Mouse (Mus musculus) forebrain, embryonic 11.5 days (tissue): Measurements from ENCODE around the gene Dnaaf5. TPM values are rescaled to one million over a fixed set of nuclear protein-coding genes. Genes with fewer than 3 reads are reported as not detected.

Experiments used
- ATAC-seq: fragments of 200-750 bp; cut with Nextera tagmentation; replicated peaks from 2 replicates; pipeline ENCODE4 v1.8.0; 2017; ENCODE audit warnings: moderate TSS enrichment; ENCODE audit not compliant: low FRiP score
- DNase-seq: peaks from one replicate; pipeline ENCODE4 v3.0.0-alpha.2; 2017; ENCODE audit warnings: low spot score
- H3K27ac ChIP-seq: fragments of 300-500 bp; sonication (generic); 2 replicates; pipeline ENCODE4 v1.5.1; 2014; ENCODE audit warnings: low read depth, low read length
- H3K27me3 ChIP-seq: fragments of 300-500 bp; sonication (generic); 2 replicates; pipeline ENCODE4 v1.6.1; 2014; ENCODE audit warnings: mild to moderate bottlenecking, low read length, mixed read lengths; ENCODE audit not compliant: control insufficient read depth, insufficient read depth
- H3K36me3 ChIP-seq: fragments of 300-500 bp; sonication (generic); 2 replicates; pipeline ENCODE4 v1.6.1; 2014; ENCODE audit warnings: mild to moderate bottlenecking, low read length, moderate library complexity, mixed read lengths; ENCODE audit not compliant: control insufficient read depth, insufficient read depth
- H3K4me1 ChIP-seq: fragments of 300-500 bp; sonication (generic); replicated peaks from 2 replicates; pipeline ENCODE4 v1.6.1; 2014; ENCODE audit warnings: low read length, mixed read lengths; ENCODE audit not compliant: control insufficient read depth, insufficient read depth
- H3K4me2 ChIP-seq: fragments of 300-500 bp; sonication (generic); 2 replicates; pipeline ENCODE4 v1.6.1; 2014; ENCODE audit warnings: low read depth, mild to moderate bottlenecking, low read length, moderate library complexity, mixed read lengths; ENCODE audit not compliant: severe bottlenecking
- H3K4me3 ChIP-seq: fragments of 300-500 bp; sonication (generic); 2 replicates; pipeline ENCODE4 v1.5.1; 2014; ENCODE audit warnings: low read depth, low read length
- H3K9ac ChIP-seq: fragments of 300-500 bp; sonication (generic); 2 replicates; pipeline ENCODE4 v1.6.1; 2014; ENCODE audit warnings: low read length
- H3K9me3 ChIP-seq: fragments of 300-500 bp; sonication (generic); 2 replicates; pipeline ENCODE4 v1.6.1; 2016; ENCODE audit warnings: low read length, mixed read lengths; ENCODE audit not compliant: control insufficient read depth
- WGBS: fragments of 180-500 bp; shearing (Covaris S2); extraction: QIAGEN DNeasy Blood & Tissue Kit; methylation state at CpG from one replicate; pipeline ENCODE4 v1.1.7; 2014; 5-methylcytosine and 5-hydroxymethylcytosine counted together
- polyA plus RNA-seq: library from polyadenylated mRNA; unstranded; fragments of >200 nt; fragmentation: Nextera tagmentation; extraction: Ambion mirVana; gene quantifications from 2 replicates; pipeline ENCODE4 v1.2.1, GENCODE M21; 2014

Gene Dnaaf5
- polyA plus RNA-seq, 1 experiment from 2014 or later = 11.5 TPM

- no peak overlapping the region for H3K4me3 ChIP-seq
- H3K36me3 ChIP-seq = no peaks in the 10 kb centered on the region
- no peak overlapping the region for H3K4me2 ChIP-seq
- DNase-seq (no peak), ATAC-seq (no peak)
- no peaks in the 10 kb centered on the region for H3K9me3 ChIP-seq
- H3K4me1 ChIP-seq = no peaks in the 10 kb centered on the region
- no peaks in the 10 kb centered on the region for H3K27me3 ChIP-seq
- no peak overlapping the region for H3K27ac ChIP-seq
- H3K9ac ChIP-seq = no peak overlapping the region
Observed at GRCm38 (mm10) chr5:139208183-139208582, 58.2 kb downstream of the Dnaaf5 start.

- H3K9ac ChIP-seq = no peak overlapping the region
- 91% methylated on average over 10 of the region's 10 CpGs for WGBS
- H3K36me3 ChIP-seq = no peaks in the 10 kb centered on the region
- no peak overlapping the region for H3K27ac ChIP-seq
- H3K27me3 ChIP-seq = no peaks in the 10 kb centered on the region
- no peaks in the 10 kb centered on the region for H3K4me1 ChIP-seq
- no peaks in the 10 kb centered on the region for H3K9me3 ChIP-seq
- ATAC-seq = no peak
- H3K4me3 ChIP-seq = no peak overlapping the region
- H3K4me2 ChIP-seq = no peak overlapping the region
- no peak for DNase-seq
Observed at GRCm38 (mm10) chr5:139208871-139209684, 59.1 kb downstream of the Dnaaf5 start.

GRCm38 (mm10) chr5:139209685-139210026, 59.6 kb downstream of the Dnaaf5 start:
- 95% methylated on average over 7 of the region's 7 CpGs for WGBS
- no peak overlapping the region for H3K4me3 ChIP-seq

GRCm38 (mm10) chr5:139211737-139212385, 61.8 kb downstream of the Dnaaf5 start:
- H3K36me3 ChIP-seq = no peaks in the 10 kb centered on the region; the same call in 1 of the 2 replicates
- no peak overlapping the region for H3K27ac ChIP-seq
- no peaks in the 10 kb centered on the region for H3K9me3 ChIP-seq
- no peaks in the 10 kb centered on the region for H3K4me1 ChIP-seq
- H3K27me3 ChIP-seq = no peaks in the 10 kb centered on the region
- H3K4me3 ChIP-seq = no peak overlapping the region
- no peak for DNase-seq
- 96% methylated on average over 11 of the region's 11 CpGs for WGBS
- H3K4me2 ChIP-seq = no peak overlapping the region
- ATAC-seq = no peak
- no peak overlapping the region for H3K9ac ChIP-seq

More at GRCm38 (mm10) chr5:139209685-139210026, 59.6 kb downstream of the Dnaaf5 start:
- Histone ChIP-seq H3K27me3 (no peaks in the 10 kb centered on the region), H3K4me1 (no peaks in the 10 kb centered on the region), H3K9me3 (no peaks in the 10 kb centered on the region), H3K4me2 (no peak overlapping the region), H3K9ac (no peak overlapping the region), H3K27ac (no peak overlapping the region), H3K36me3 (no peaks in the 10 kb centered on the region)
- ATAC-seq (no peak), DNase-seq (no peak)

- H3K4me1 ChIP-seq = no peaks in the 10 kb centered on the region
- H3K4me3 ChIP-seq = no peak overlapping the region
- no peak overlapping the region for H3K4me2 ChIP-seq
- no peak overlapping the region for H3K9ac ChIP-seq
- no peak overlapping the region for H3K27ac ChIP-seq
- ATAC-seq = no peak
- DNase-seq = no peak
- no peaks in the 10 kb centered on the region for H3K27me3 ChIP-seq
- H3K36me3 ChIP-seq = no peaks in the 10 kb centered on the region; the same call in 1 of the 2 replicates
- no peaks in the 10 kb centered on the region for H3K9me3 ChIP-seq
Observed at GRCm38 (mm10) chr5:139214298-139214697, 64.3 kb downstream of the Dnaaf5 start.

- ATAC-seq (no peak), DNase-seq (no peak)
Observed at GRCm38 (mm10) chr5:139215184-139215583, 65.2 kb downstream of the Dnaaf5 start.

GRCm38 (mm10) chr5:139216121-139216520, 66.1 kb downstream of the Dnaaf5 start:
- H3K27me3 ChIP-seq = no peaks in the 10 kb centered on the region
- ATAC-seq (no peak), DNase-seq (no peak)
- 90% methylated on average over 2 of the region's 2 CpGs for WGBS
- H3K4me1 ChIP-seq = no peaks in the 10 kb centered on the region
- H3K4me2 ChIP-seq = no peak overlapping the region
- no peak overlapping the region for H3K9ac ChIP-seq
- no peaks in the 10 kb centered on the region; the same call in 1 of the 2 replicates for H3K36me3 ChIP-seq
- H3K27ac ChIP-seq = no peak overlapping the region
- no peaks in the 10 kb centered on the region for H3K9me3 ChIP-seq
- H3K4me3 ChIP-seq = no peak overlapping the region

More at GRCm38 (mm10) chr5:139215184-139215583, 65.2 kb downstream of the Dnaaf5 start:
- H3K9me3 ChIP-seq = no peaks in the 10 kb centered on the region
- H3K4me1 ChIP-seq = no peaks in the 10 kb centered on the region
- H3K4me3 ChIP-seq = no peak overlapping the region
- H3K27ac ChIP-seq = no peak overlapping the region
- 95% methylated on average over 5 of the region's 5 CpGs for WGBS
- no peak overlapping the region for H3K9ac ChIP-seq
- H3K36me3 ChIP-seq = no peaks in the 10 kb centered on the region; the same call in 1 of the 2 replicates
- no peak overlapping the region for H3K4me2 ChIP-seq
- H3K27me3 ChIP-seq = no peaks in the 10 kb centered on the region

- H3K27me3 ChIP-seq = no peaks in the 10 kb centered on the region
- H3K4me2 ChIP-seq = no peak overlapping the region
- H3K4me1 ChIP-seq = no peaks in the 10 kb centered on the region
- no peak overlapping the region for H3K27ac ChIP-seq
- no peak overlapping the region for H3K4me3 ChIP-seq
- no peaks in the 10 kb centered on the region; the same call in 1 of the 2 replicates for H3K36me3 ChIP-seq
- H3K9ac ChIP-seq = no peak overlapping the region
- WGBS = 93% methylated on average over 3 of the region's 3 CpGs
- ATAC-seq = no peak
- H3K9me3 ChIP-seq = no peaks in the 10 kb centered on the region
- DNase-seq = no peak
Observed at GRCm38 (mm10) chr5:139216774-139217173, 66.8 kb downstream of the Dnaaf5 start.
